Mouse (Mus musculus) gastrocnemius, postnatal 4 days (tissue): ENCODE measurements around the gene Aldh3a1. TPM values are rescaled to one million over a fixed set of nuclear protein-coding genes. Genes with fewer than 3 reads are reported as not detected.

Experiments
- DNase-seq, 2 experiments: peaks; one replicate each; pipeline ENCODE4 v3.0.0; 2021 to 2022; ENCODE audit warnings: low spot score in 2 of 2, mixed read lengths in 2 of 2
- total RNA-seq, 2 experiments: library from RNA; stranded (reverse); gene quantifications; 2 replicates each; pipeline ENCODE4 v1.2.3; 2021

Aldh3a1 gene
- total RNA-seq, 2 experiments from 2014 or later = 0.41 to 0.56 TPM

DNA sequence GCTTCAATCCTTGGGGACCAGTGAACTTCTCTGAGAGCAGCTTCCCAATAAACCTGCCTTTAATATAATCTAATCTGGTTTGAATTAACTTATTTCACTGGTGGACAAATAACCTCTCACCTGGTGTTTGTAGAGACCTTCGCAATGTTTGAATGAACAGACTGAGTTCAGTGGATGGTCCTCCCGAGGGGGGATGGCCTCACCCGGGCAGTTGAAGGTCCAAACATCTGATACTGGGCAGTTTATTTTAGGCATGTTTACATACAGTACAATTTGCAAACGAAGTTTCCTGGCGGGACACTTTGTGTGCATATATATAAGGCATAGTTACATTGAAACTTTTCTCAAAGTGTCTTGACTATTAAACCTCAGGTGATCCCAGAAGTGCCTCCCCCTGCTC lies 26.8 kb downstream of the Aldh3a1 start:
- no peak for DNase-seq

DNA sequence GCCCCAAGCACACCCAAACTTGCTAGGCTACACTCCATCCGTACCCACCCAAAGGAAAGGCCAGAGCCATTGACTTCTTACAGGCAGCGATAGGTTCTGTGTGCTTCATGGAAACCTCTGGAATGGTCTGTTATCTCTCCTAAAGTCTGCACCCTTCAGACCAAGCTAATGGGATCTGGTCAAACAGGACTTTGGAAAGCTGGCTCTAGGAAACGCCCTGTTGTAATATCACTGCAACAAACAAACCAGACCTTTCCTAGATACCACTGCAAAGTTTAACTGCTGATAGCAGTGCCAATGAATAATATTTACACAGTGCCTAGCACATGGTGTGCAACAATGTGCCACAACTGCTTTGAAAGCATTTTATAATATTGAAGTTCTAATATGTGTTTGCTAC lies 28.7 kb downstream of the Aldh3a1 start:
- DNase-seq = no peak

DNA sequence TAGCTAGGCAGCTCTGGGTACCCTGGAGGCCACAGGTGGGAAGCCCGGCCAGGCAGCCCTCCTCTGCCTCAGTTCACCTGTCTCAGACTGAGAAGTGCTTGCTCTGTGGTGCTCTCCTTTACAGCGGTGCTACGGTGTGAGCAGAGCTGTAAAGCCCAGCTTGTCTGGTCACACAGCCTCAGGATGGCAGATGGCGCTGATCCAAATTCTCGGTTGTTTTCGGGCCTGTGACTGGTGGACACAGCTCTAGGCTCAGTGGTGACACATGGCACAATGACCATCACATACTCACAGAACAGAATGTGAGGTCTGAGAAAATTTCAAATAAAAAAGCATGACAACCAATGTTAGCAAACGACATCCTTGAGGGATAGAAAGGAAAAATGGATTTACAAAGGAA lies 37.1 kb downstream of the Aldh3a1 start:
- no peak for DNase-seq

GRCm38 (mm10) chr11:61251741-61252140 lies 44.4 kb downstream of the Aldh3a1 start:
- DNase-seq = no peak

- DNase-seq = no peak
Observed at GRCm38 (mm10) chr11:61252807-61253206, 45.5 kb downstream of the Aldh3a1 start.

- DNase-seq = no peak
Observed at GRCm38 (mm10) chr11:61259106-61259505, 51.8 kb downstream of the Aldh3a1 start.

- DNase-seq = no peak
Observed at GRCm38 (mm10) chr11:61262516-61262915, 55.2 kb downstream of the Aldh3a1 start.

- DNase-seq = no peak
Observed at GRCm38 (mm10) chr11:61263841-61264240, 56.5 kb downstream of the Aldh3a1 start.

GRCm38 (mm10) chr11:61266551-61267533 lies 59.5 kb downstream of the Aldh3a1 start, which contains the start of gene Aldh3a2:
Gene Aldh3a2 (minus strand): TSS chr11:61267464.
- DNase-seq = peak; percentile 85 to 95

Other genes with a start within 250 kb of the Aldh3a1 start
- gene Kcnj12, start 185.0 kb upstream of the Aldh3a1 start, total RNA-seq = 10 to 100 TPM; 13.7 to 16.4 TPM
- 1 to 10 TPM; 1.1 to 1.6 TPM for gene Tnfrsf13b, start 80.8 kb upstream of the Aldh3a1 start, total RNA-seq
- 10 to 100 TPM; 53.1 to 54.8 TPM for gene Usp22, start 32.5 kb upstream of the Aldh3a1 start, total RNA-seq
- gene Aldh3a2, start 59.9 kb downstream of the Aldh3a1 start, total RNA-seq = 10 to 100 TPM; 33.8 to 36.4 TPM
- gene Slc47a2, start 135.3 kb downstream of the Aldh3a1 start, total RNA-seq = not detected
- gene Slc47a1, start 170.8 kb downstream of the Aldh3a1 start, total RNA-seq = 1 to 10 TPM; 2.5 to 3.4 TPM
- 1 to 10 TPM; 1.5 to 1.6 TPM for gene Rnf112, start 246.6 kb downstream of the Aldh3a1 start, total RNA-seq